Mouse (Mus musculus) heart, postnatal 36 days (tissue): Measurements from ENCODE around the gene Dhx30. TPM values are rescaled to one million over a fixed set of nuclear protein-coding genes. Genes with fewer than 3 reads are reported as not detected.
"Not testable (repeated sequence)": the region's sequence is repeated elsewhere in the genome, so short reads cannot be mapped to it uniquely, and the experiment has no call there.

Source experiments
- DNase-seq, 2 experiments: peaks; one replicate each; pipeline ENCODE4 v3.0.0; 2021 to 2022
- intact Hi-C: fragments of 180-260 bp; cut with DNase I; formaldehyde crosslinking; loops from one replicate; pipeline ENCODE4 v1.15.1; 2025
- total RNA-seq, 2 experiments: library from RNA; stranded (reverse); gene quantifications; 2 replicates each; pipeline ENCODE4 v1.2.3; 2021

Gene Dhx30
- 10 to 100 TPM; 57.4 to 60.2 TPM for total RNA-seq

- DNase-seq, result no peak
- intact Hi-C loops, result no loop called here
Observed at GRCm38 (mm10) chr9:110117779-110118139, at the start of gene Dhx30. Gene Dhx30, minus strand, starts transcription at chr9:110117830.

- intact Hi-C loops, result no loop called here
- DNase-seq, result no peak
Observed at GRCm38 (mm10) chr9:110163071-110163470, 45.4 kb upstream of the Dhx30 start.

- DNase-seq, result no peak
- intact Hi-C loops, result no loop called here
Observed at GRCm38 (mm10) chr9:110162441-110162840, 44.8 kb upstream of the Dhx30 start.

- intact Hi-C loops, DNase-seq: not testable (repeated sequence)
Observed at GRCm38 (mm10) chr9:110160486-110160885, 42.9 kb upstream of the Dhx30 start.

- intact Hi-C loops, result no loop called here
- DNase-seq, result no peak
Observed at GRCm38 (mm10) chr9:110159036-110159435, 41.4 kb upstream of the Dhx30 start.

- intact Hi-C loops, result no loop called here
- DNase-seq, result no peak
Observed at GRCm38 (mm10) chr9:110148598-110148997, 31.0 kb upstream of the Dhx30 start.

GRCm38 (mm10) chr9:110142097-110142496, 24.5 kb upstream of the Dhx30 start:
- DNase-seq, result no peak
- intact Hi-C loops, result no loop called here

GRCm38 (mm10) chr9:110139119-110139518, 21.5 kb upstream of the Dhx30 start:
- intact Hi-C loops, result no loop called here
- DNase-seq, result no peak

- DNase-seq, result no peak
- intact Hi-C loops, result no loop called here
Observed at GRCm38 (mm10) chr9:110134176-110134575, 16.5 kb upstream of the Dhx30 start.

GRCm38 (mm10) chr9:110132921-110133320, 15.3 kb upstream of the Dhx30 start:
- intact Hi-C loops, result no loop called here
- DNase-seq, result no peak

GRCm38 (mm10) chr9:110132201-110132605, 14.6 kb upstream of the Dhx30 start:
- DNase-seq, result no peak
- intact Hi-C loops, result no loop called here

GRCm38 (mm10) chr9:110131525-110132197, 14.0 kb upstream of the Dhx30 start:
- DNase-seq, result peak; percentile 99 to 100
- intact Hi-C loops, result no loop called here

- DNase-seq, result no peak
- intact Hi-C loops, result loop anchor here (1.0 kb wide), 1 partner anchor 12 kb away; no protein-coding TSS in a partner anchor
Observed at GRCm38 (mm10) chr9:110130896-110131524, 13.4 kb upstream of the Dhx30 start.

- DNase-seq, intact Hi-C loops: not testable (repeated sequence)
Observed at GRCm38 (mm10) chr9:110124008-110124540, 6.4 kb upstream of the Dhx30 start.

- intact Hi-C loops, result no loop called here
- no peak for DNase-seq
Observed at GRCm38 (mm10) chr9:110123322-110123721, 5.7 kb upstream of the Dhx30 start.

- no peak for DNase-seq
- intact Hi-C loops, result no loop called here
Observed at GRCm38 (mm10) chr9:110121424-110121823, 3.8 kb upstream of the Dhx30 start.

GRCm38 (mm10) chr9:110118249-110118648, 619 bp upstream of the Dhx30 start:
- intact Hi-C loops, result no loop called here
- DNase-seq, result no peak

- DNase-seq, result peak; percentile 85 to 95
- intact Hi-C loops, result no loop called here
Observed at GRCm38 (mm10) chr9:110116977-110117778, 452 bp downstream of the Dhx30 start, which contains the start of gene Smarcc1. Gene Smarcc1, plus strand, starts transcription at chr9:110117708.

- no peak for DNase-seq
- intact Hi-C loops, result no loop called here
Observed at GRCm38 (mm10) chr9:110116353-110116976, 1.2 kb downstream of the Dhx30 start.
